Mouse (Mus musculus): ENCODE results near the gene Mbd3.

Mbd3 gene

DNA sequence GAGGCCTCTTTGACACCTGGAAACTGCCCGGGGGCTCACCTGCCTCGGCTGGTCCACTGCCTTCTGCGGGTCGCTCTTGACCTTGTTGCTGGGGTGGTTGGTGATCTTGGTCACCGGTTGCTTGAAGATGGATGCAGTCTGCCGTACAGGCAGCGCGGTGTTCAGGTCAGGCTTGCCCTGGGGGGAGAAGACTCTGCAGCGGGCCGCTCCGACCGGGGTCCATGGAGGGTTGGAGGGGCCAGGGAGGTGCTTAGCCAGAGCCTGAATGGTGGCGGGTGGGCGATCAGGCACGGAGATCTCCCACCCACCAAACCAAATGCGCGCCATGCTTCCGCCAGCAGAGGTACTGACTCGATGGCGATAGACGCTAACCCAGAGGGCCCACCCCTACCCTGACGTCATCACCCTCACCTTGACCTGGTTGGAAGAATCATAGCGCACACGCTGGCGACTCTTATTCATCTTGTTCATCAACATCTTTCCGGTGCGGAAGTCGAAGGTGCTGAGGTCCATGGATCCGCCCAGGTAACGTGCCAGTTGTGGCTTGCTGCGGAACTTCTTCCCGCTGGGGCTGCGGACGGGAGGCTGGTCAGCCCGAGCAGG, 4.2 kb downstream of the Mbd3 start:
- DNase-seq, result no peak

- DNase-seq, result peak; percentile 58
Observed at GRCm38 (mm10) chr10:80392687-80393086, 6.7 kb downstream of the Mbd3 start.

DNA sequence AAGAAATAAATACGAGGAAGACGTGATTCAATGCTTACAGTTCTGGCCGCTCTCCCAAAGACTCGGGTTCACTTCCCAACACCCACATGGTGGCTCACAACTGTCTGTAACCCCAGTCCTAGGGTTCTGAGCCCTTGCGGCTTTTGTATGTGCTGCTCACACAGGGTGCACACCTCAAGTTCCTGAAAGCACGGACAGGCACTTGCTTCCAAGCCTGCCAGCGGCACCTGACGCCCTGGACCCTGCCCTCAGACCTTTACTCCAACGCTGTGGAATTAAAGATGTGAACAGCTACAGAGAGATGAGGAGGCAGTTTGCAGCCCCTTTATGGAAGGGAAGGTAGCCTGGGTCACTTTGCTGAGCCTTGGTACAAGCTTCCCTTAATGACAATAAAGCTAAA, 8.7 kb downstream of the Mbd3 start:
- no peak for DNase-seq

- DNase-seq, result no peak
Observed at GRCm38 (mm10) chr10:80389185-80389708, 10.1 kb downstream of the Mbd3 start.

DNA sequence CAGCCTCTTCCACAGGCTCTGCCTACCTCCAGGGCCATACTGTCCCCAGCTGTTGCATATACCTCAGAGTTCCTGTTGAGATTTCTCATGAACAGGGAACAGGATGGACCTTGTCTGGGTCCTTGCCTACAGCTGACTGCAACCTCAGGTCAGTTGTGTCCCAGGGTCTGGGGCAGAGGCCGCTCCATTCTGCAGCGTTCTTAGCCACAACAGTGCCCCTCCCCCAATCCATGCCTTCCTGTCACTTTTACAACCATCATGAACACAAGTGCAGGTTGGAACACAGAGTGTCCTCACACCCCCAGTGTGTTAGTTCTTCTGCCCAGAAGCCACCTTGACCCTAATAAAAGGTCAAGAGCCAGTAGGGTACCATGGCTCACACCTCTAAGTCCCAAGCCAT, 10.6 kb downstream of the Mbd3 start:
- DNase-seq, result no peak

DNA sequence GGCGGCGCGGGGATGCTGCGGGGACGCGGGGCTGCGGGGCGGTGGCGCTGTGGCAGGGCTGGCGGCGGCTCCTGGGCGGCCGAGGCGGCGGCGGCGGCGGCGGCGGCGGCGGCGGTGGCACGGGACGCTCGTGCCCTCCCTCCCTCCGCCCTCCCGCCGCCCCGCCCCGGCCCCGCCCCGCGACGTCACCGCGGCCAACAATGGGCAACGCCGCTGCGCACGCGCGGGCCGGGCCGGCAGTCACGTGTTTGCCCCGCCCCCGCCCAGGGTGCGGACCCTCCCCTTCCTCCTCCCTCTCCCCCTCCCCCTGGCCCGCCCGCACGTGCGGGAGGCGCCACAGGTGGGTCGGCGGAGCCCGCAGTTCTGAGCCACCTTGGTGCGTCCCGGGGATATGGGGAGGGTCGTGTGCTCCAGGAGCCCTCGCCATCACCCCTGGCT, 11.8 kb downstream of the Mbd3 start, which contains the start of gene Mex3d:
TSS of gene Mex3d (minus strand) at position 138 of the 438 bp plus-strand sequence.
- DNase-seq, result peak; percentile 96

DNA sequence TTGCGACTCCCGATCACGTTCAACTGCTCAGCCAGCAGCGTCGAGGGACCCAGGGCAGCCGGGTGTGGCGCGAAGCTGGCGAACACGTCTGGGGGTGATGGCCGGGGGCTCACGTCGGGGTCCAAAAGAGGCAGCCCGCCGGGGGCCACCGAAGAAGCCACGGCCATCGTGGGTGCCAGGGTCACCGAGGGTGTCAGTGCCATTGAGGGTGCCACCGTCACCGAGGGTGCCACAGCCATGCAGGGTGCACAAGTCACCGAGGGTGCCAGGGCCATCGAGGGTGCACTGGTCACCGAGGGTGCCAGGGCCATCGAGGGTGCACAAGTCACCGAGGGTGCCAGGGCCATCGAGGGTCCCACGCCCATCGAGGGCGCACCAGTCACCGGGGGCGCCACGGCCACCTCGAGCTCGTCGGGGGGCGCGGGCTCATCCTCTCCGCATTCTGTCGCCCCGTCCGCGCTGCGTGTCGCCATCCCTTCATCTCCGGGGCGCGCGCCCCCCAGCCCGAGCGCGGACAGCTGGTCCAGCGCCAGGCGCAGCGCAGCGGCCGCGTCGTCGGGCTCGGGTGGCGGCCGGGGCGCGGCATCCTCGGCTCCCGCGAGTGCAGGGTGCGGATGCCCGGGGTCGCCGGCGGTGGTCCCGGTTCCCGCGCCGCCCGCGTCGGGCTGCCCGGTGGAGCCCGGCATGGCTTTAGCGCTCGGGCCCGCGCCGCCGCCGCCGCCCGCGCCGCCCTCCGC, 12.4 kb downstream of the Mbd3 start:
- DNase-seq, result peak; percentile 64

GRCm38 (mm10) chr10:80385811-80386734, 13.3 kb downstream of the Mbd3 start:
- peak; percentile 72 for DNase-seq

GRCm38 (mm10) chr10:80385310-80385709, 14.0 kb downstream of the Mbd3 start:
- no peak for DNase-seq

- DNase-seq, result no peak
Observed at GRCm38 (mm10) chr10:80384709-80385108, 14.6 kb downstream of the Mbd3 start.

- DNase-seq, result no peak
Observed at GRCm38 (mm10) chr10:80384115-80384639, 15.2 kb downstream of the Mbd3 start.

GRCm38 (mm10) chr10:80383431-80383830, 15.9 kb downstream of the Mbd3 start:
- DNase-seq, result no peak

- DNase-seq, result no peak
Observed at GRCm38 (mm10) chr10:80382641-80383365, 16.5 kb downstream of the Mbd3 start.

- peak; percentile 62 for DNase-seq
Observed at GRCm38 (mm10) chr10:80377716-80378115, 21.6 kb downstream of the Mbd3 start.

DNA sequence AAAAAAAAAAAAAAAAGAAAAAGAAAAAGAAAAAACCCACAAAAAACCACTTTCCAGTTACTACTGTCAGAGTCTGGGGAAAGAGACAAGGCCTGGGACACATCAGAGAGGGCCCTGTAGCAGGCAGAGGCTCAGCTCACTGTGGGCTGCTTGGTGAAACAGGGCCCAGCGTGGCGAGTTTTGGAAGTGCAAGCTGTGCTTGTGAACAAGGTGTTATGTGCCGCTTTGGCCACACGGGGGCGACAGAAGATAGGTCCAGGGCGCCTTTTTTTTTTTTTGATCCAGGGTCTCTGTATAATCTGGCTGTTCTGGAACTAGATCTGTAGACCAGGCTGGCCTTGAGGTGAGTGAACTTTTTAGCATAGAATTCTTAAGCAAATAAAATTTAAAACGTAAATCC, 23.2 kb downstream of the Mbd3 start:
- DNase-seq, result peak; percentile 97

- peak; percentile 88 for DNase-seq
Observed at GRCm38 (mm10) chr10:80374063-80374462, 25.3 kb downstream of the Mbd3 start.

GRCm38 (mm10) chr10:80372706-80373105, 26.6 kb downstream of the Mbd3 start:
- no peak for DNase-seq

DNA sequence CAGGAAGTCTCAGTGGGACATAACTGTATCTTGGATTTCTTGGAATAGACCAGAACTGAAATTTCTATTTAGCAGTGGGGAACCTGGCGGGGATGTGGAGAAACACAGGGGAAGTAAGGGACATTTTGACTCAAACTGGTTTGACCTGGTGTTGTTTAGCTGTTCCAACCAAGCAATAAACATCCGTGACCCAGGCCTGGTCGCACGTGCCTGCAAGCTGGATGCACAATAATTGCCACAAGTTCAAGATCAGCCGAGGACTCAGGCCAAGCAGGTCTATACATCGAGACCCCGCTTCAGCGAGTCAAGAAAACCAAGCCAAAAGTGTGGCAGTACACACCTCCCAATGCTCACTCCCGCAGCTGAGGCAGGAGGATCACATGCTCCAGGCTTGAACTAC, 27.4 kb downstream of the Mbd3 start:
- DNase-seq, result no peak

GRCm38 (mm10) chr10:80371411-80371966, 27.9 kb downstream of the Mbd3 start:
- DNase-seq, result peak; percentile 71

DNA sequence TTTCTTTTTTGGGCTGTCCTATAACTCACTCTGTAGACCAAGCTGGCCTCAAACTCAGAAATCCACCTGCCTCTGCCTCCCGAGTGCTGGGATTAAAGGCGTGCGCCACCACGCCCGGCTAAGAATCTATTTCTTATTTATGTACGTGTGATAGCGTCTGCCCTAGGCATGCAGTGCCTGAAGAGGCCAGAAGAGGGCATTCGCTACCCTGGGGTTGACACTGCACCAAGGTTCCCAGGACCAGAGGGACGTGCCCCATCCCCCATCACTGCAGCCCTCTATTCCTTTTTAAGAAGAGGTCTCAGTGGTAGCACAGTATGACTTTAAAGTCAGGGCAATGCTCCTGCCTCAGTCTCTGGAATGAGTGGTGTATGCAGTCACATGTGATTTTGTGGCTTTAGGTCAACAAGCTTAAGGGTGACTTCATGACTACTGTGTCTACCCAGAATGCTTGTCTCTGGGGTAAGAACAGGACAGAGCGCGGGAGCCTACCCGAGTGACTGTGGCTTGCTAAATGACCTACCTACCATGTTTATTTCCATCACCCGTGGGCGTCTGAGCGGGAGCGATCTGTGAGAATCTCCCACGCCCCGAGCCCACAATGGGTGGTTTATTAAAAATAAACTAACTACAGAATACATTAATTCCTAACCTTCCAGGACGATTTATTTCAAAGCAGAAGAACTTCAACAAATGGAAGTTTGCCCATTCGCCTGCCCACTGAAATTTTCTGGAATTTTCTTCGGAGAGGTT, 29.2 kb downstream of the Mbd3 start:
- no peak for DNase-seq

GRCm38 (mm10) chr10:80368392-80368791, 31.0 kb downstream of the Mbd3 start:
- DNase-seq, result no peak

All from kidney, postnatal 10 days (tissue).